Mouse (Mus musculus): ENCODE results near the gene Oas1d.

DNA sequence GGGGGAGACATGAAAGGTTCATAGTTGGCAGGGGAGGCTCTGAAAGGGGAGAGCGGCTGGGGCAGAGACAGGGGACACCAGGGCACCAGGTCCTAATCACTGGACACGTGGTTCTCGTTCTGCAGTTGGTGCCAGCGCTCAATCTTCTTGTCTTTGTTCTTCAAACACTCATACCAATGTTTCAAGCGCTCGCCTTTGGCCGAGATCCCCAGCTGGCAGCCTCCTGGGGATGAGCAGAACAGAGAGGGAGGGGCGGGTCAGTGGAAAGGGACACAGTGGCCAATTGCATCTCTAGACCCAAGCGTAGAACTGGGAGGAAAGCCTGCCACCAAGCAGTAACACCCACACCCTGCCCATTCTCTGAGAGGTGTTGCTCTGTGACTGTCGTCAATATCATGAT lies 27.7 kb downstream of the Oas1d start:
- TF ChIP-seq USF1 (IDR thresholded peaks at IDR 0.05; ENCODE audit: low read depth) (no peak), POLR2A (IDR thresholded peaks at IDR 0.05; ENCODE audit: insufficient read length, low read depth) (no peak), MYOG (IDR thresholded peaks at IDR 0.05; ENCODE audit: control insufficient read depth in 1 of 3, insufficient read depth in 1 of 3, insufficient read length in 2 of 3, low read depth in 2 of 3) (no peak), POLR2AphosphoS2 (IDR thresholded peaks at IDR 0.05; ENCODE audit: insufficient read length, low read depth) (no peak), MAX (IDR thresholded peaks at IDR 0.05; ENCODE audit: low read depth) (no peak), MYOD1 (IDR thresholded peaks at IDR 0.05; ENCODE audit: control insufficient read depth in 1 of 3, insufficient read length in 2 of 3, low read depth in 2 of 3) (no peak), REST (IDR thresholded peaks at IDR 0.05; ENCODE audit: insufficient read depth, insufficient read length) (no peak), TCF12 (IDR thresholded peaks at IDR 0.05; ENCODE audit: insufficient read depth, poor library complexity, severe bottlenecking) (no peak), E2F4 (IDR thresholded peaks at IDR 0.05; ENCODE audit: insufficient read depth) (no peak), TCF3 (IDR thresholded peaks at IDR 0.05; ENCODE audit: insufficient read length, low read depth) (no peak), CEBPB (IDR thresholded peaks at IDR 0.05; ENCODE audit: insufficient read depth, poor library complexity, severe bottlenecking) (no peak)
